Mouse (Mus musculus) frontal cortex, postnatal 10 days (tissue): ENCODE data around the gene Creb3l2.

ENCODE experiments used
- DNase-seq, 2 experiments: peaks; one replicate each; pipeline ENCODE4 v3.0.0; 2022; ENCODE audit warnings: low spot score in 2 of 2, mixed read lengths in 1 of 2

Gene Creb3l2

GRCm38 (mm10) chr6:37441251-37442011 is 515 bp downstream of the Creb3l2 start:
- DNase-seq = no peak

GRCm38 (mm10) chr6:37440491-37441250 is 1.3 kb downstream of the Creb3l2 start:
- no peak for DNase-seq

GRCm38 (mm10) chr6:37439676-37440490 is 2.1 kb downstream of the Creb3l2 start:
- DNase-seq = no peak

DNA sequence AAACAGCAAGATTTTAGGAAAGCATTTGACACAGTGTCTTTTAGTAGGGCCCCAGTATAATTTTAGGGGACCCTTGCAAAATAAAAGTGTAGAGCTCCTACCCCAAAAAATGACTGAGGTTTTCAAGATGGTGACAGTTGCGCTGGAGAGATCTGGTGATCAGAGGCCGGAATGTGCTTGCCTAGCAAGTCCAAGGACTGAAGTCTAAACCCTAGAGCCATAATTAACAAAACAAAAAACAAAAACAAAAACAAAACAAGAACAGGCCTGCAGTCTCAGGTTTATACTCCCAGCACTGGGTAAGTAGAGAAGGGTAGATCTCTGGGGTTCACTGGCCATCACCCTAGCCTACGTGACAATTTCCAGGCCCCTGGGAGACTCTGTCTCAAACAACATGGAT is 3.4 kb downstream of the Creb3l2 start:
- no peak for DNase-seq

GRCm38 (mm10) chr6:37437086-37437485 is 4.9 kb downstream of the Creb3l2 start:
- DNase-seq = no peak

DNA sequence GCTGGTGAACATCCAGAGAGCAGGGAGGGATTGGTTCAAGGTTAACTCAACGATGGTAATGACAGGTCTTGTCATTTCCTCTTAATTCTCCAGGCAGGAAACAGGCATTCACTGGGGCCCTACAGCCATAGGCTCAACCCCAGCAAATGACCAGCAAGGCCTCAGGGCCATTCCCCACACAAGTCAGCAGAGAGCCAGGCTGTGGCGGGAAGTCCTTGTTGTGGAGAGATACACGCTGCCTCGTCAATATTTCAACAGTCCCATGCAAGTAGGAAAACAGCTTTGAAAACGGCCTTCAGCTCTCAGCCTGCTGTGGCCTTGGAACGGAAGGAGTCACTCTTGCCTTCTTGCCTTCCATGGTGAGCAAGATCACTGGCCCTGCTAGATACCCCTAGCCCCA is 6.6 kb downstream of the Creb3l2 start:
- no peak for DNase-seq

- no peak for DNase-seq
These were observed 12.0 kb downstream of the Creb3l2 start for GRCm38 (mm10) chr6:37429849-37430470.

- no peak for DNase-seq
These were observed 13.0 kb downstream of the Creb3l2 start for GRCm38 (mm10) chr6:37428947-37429346.

DNA sequence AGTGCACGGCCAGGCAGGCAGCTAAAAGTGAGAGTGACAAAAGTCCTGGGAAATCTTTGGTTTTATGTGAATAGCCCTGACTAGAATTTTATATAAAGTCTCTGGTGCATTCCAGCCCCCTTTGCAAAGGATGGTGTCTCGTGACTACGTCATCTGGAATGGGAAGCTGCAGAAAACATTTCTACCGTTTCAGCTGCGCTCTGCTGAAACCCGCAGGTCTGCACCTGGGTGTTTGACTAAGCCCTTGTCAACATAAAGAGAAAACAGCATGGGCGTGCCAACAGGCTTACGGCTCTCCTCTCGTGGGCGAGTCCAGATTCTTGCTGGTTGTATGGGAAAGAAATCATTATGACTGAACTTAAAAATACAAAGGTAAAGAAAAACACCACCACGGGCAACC is 13.9 kb downstream of the Creb3l2 start:
- no peak for DNase-seq

GRCm38 (mm10) chr6:37426615-37427014 is 15.3 kb downstream of the Creb3l2 start:
- DNase-seq = no peak

GRCm38 (mm10) chr6:37425833-37426232 is 16.1 kb downstream of the Creb3l2 start:
- no peak for DNase-seq

DNA sequence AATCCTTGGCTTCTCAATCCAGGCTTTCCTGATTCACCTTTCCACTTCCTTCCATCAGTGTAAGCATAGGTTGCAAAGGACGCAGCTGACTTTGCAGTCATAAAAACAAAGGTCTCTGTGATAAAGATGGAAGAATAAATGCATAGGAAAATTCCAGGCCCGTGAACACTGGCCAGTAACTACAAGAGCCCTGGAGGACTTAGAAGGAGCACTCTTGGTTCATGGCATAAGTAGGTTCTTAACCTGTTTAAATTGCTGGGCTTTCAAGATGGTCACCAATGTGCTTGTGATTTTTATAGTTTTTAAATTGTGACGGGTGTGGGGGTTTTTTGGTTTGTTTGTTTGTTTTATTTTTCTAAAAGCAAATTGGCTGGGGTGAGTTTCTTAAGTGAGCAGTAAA is 16.9 kb downstream of the Creb3l2 start:
- DNase-seq = no peak

DNA sequence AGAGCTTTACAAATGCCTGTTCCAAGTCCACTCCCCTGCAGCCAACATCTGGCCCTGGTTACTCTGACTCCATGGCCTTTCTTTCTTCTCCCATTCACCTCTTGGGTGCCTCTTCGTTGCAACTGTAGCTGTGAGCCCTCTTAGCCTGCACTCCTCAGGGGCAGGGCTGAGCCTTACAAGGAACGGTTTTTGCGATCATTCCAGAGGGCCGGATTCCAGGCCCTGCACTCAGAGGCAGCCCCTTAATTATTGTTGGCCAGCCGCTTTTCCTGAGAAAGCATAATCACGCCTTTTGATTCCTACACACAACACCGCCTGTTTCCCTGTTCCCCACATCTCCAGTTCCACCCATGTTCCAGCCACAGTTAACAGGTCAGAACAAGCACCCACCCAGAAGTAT is 17.6 kb downstream of the Creb3l2 start:
- DNase-seq = peak in 1 of 2 experiments; percentile 19

DNA sequence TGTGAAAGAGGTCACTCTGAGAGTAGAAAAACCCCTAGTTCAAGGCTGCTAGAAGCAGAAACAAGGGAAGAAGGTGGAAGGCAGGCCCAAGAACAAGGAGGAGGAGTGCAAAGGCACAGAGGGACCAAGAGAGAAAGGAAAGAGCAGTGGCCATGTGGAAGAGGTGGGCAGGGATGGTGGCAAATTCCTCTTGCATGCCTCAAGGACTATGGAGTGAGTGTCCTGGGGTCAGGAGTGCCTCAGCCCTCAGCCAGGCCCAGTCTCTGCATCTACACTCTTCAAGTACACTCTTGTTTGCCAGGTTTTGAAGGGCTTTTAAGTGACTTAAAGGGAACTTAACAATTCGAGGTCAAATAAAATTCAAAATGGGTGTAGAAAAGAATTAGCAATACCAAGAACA is 18.6 kb downstream of the Creb3l2 start:
- no peak for DNase-seq

DNA sequence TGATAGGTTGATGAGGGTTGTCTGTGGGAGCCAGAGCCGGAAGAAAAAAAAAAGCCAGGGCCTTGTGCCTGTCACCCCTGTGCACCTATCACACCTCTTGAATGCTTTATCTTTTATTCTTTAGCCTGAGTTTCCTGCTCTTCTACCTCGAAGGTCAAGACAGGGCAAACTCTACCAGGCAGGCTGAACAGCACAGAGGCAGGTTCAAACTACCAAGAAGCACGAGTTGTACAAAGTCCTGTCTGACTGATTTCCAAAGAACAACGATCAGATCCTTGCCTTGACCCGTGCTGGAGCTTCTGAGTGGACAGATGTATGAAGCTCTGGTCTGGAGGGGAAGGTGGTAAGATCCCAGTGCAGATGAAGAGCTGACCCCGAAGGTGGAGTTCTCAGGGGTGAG is 20.8 kb downstream of the Creb3l2 start:
- no peak for DNase-seq

DNA sequence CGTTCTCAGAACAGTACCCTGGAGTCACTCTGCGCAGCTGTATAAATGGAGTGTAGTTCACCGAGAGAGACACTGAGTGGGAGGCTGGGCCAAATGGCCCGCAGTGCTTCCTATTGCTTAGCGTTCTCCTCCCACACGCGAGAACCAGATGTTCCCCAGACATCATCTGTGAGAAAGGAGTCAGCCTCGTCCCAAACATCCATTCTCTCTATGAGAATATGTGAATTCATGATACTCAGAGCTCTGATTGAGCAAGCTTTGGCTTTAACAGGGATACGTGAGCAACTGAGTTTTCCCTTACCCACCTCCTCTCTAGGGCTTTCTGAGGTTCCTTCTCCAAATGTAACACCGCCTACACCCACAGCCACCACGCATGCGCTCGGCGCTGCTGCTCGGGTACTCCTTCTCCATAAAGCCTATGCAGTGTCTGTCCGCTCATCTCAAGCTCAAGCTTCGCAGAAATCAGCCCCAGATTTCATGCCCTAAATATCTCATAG is 22.5 kb downstream of the Creb3l2 start:
- peak; percentile 57 to 84 for DNase-seq

- DNase-seq = no peak
These were observed 23.0 kb downstream of the Creb3l2 start for GRCm38 (mm10) chr6:37418931-37419330.

DNA sequence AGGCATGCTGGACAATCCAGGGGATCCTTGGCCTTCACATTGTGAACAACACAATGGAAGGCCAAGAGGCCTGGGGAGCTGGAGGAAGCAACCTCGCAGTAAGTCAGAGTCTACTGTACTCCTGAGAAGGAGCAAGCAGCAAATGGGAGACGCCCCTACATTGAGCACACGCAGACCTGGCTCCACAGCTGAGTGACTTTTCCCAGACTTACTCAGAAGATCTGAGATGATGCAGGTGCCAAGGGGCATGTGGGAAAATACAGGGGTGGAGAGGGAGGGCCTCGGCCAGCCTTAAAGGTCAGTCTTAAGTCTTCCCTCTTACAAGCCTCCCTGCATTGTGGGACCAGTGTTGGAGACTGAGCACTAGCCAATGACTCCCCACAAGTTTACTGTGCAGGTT is 25.2 kb downstream of the Creb3l2 start:
- DNase-seq = no peak

DNA sequence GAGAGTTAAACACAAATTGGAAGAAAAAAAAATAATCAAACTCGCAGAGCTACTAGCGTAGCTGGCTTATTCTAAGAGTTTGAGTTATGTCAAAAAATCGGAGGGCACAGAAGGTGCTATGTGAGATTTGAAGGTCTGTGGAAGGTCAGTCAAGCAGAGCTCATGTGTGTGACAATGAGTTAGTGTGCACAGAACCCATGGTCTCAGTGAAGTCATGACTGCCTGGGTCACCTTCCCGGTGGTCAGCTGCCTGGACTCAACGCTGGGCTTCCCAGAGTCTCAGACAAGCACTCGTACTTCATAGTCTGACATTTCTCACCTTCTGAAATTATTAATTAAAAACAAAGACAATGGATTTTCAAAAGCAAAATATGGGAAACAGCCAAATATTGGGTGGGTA is 26.4 kb downstream of the Creb3l2 start:
- DNase-seq = no peak

- no peak for DNase-seq
These were observed 26.9 kb downstream of the Creb3l2 start for GRCm38 (mm10) chr6:37415034-37415433.

- no peak for DNase-seq
These were observed 27.4 kb downstream of the Creb3l2 start for GRCm38 (mm10) chr6:37414576-37414975.

DNA sequence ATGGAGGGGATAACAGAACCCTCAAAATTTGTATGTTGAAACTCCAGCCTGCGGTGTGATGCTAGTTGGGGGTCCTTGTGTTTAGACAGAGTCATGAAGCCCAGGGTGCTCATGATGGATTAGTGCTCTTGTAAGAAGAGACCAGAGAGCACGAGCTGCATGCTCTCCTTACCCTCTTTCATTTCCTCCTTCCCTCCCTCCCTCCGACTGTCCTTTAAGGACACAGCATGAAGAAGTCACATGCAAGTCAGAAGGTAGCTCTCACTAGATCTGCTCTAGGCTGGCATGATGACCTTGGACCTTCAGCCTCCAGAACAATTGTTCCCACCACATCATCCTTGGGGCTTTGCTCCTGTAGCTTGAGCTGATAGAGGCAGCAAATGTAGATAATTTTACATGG is 30.2 kb downstream of the Creb3l2 start:
- DNase-seq = no peak
